Mouse (Mus musculus) ZHBTc4 (cell line): ENCODE measurements at regions not wholly inside any gene's neighbourhood (a gene's known extent, or its start where the extent isn't known, plus 50 kb on each side); places are given as distances from the start of the nearest gene placed in this dataset.
"Not testable (repeated sequence)": the region's sequence is repeated elsewhere in the genome, so short reads cannot be mapped to it uniquely, and the experiment has no call there.

Source experiments
- DNase-seq: peaks from one replicate; pipeline ENCODE4 v3.0.0-alpha.2; 2011; ENCODE audit warnings: low read depth, low spot score

- no peak for DNase-seq
Observed at GRCm38 (mm10) chr5:23331041-23331440, 103.2 kb upstream of the Kmt2e start.

GRCm38 (mm10) chr5:23347208-23347607, 87.0 kb upstream of the Kmt2e start:
- peak; percentile 73 for DNase-seq

DNA sequence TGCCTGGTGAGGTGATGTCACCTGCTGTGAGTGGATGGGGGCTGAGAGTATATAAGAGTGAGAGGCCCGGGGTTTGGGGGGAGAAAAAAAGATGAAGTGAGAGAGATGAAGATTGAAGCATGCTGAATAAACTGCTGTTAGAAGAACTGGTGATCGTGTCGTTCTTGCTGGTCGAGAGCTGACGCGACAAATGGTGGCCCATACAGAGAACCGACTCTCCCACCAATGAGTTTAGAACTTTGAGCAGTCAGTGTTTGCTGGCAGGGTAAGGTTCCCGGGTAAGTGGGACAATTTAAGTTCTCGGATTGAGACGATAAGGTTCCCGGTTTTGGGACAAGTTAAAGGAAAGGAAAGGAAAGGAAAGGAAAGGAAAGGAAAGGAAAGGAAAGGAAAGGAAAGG, 83.6 kb upstream of the Kmt2e start:
- not testable (repeated sequence) for DNase-seq

DNA sequence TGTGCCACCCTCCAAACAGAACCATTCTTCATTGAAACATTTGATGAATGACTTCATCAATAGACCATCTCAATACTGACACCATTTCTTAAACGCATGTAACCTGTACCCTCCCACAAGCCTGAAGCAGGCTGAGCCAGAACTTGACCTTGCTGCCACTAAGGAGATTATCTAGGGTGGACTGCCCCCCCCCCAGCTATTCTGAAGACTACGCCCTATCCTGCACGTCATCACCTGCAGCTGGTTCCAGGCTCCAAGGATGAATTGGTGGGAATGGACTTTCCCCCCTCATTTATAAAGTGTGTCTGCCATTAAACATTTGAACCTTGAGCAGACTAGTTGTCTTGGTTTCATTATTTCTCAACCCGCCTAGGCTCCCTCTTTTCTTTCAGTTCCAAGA, 71.8 kb upstream of the Kmt2e start:
- DNase-seq, result not testable (repeated sequence)
